Mouse (Mus musculus) embryo, embryonic 10 days (tissue): ENCODE measurements around the gene Rtn1.

ENCODE experiments used
- DNase-seq: peaks from one replicate; pipeline ENCODE4 v3.0.0-alpha.2; 2015; ENCODE audit warnings: low spot score

The Rtn1 gene

GRCm38 (mm10) chr12:72408954-72409353 is at the start of gene Rtn1:
Rtn1 (minus strand) TSS chr12:72409054.
- DNase-seq, result no peak

GRCm38 (mm10) chr12:72453941-72454340 is 45.1 kb upstream of the Rtn1 start:
- DNase-seq, result no peak

GRCm38 (mm10) chr12:72441839-72442576 is 33.2 kb upstream of the Rtn1 start, which contains the start of gene Lrrc9:
Lrrc9 (plus strand) TSS chr12:72441866.
- DNase-seq, result peak; percentile 96

- DNase-seq, result no peak
Observed at GRCm38 (mm10) chr12:72438961-72439480, 30.2 kb upstream of the Rtn1 start.

GRCm38 (mm10) chr12:72437676-72438341 is 29.0 kb upstream of the Rtn1 start:
- DNase-seq, result no peak

GRCm38 (mm10) chr12:72433241-72433865 is 24.5 kb upstream of the Rtn1 start:
- no peak for DNase-seq

GRCm38 (mm10) chr12:72432209-72432608 is 23.4 kb upstream of the Rtn1 start:
- no peak for DNase-seq

GRCm38 (mm10) chr12:72427722-72428126 is 18.9 kb upstream of the Rtn1 start:
- DNase-seq, result peak; percentile 84

- DNase-seq, result peak; percentile 67
Observed at GRCm38 (mm10) chr12:72422681-72423080, 13.8 kb upstream of the Rtn1 start.

- DNase-seq, result peak; percentile 58
Observed at GRCm38 (mm10) chr12:72417762-72418161, 8.9 kb upstream of the Rtn1 start.

- DNase-seq, result peak; percentile 66
Observed at GRCm38 (mm10) chr12:72408111-72408891, 553 bp downstream of the Rtn1 start.

GRCm38 (mm10) chr12:72407721-72408110 is 1.1 kb downstream of the Rtn1 start:
- DNase-seq, result peak; percentile 23

- DNase-seq, result no peak
Observed at GRCm38 (mm10) chr12:72407146-72407545, 1.7 kb downstream of the Rtn1 start.

- DNase-seq, result no peak
Observed at GRCm38 (mm10) chr12:72405031-72405430, 3.8 kb downstream of the Rtn1 start.

GRCm38 (mm10) chr12:72393046-72393805 is 15.6 kb downstream of the Rtn1 start:
- no peak for DNase-seq

- DNase-seq, result no peak
Observed at GRCm38 (mm10) chr12:72390346-72390745, 18.5 kb downstream of the Rtn1 start.

- DNase-seq, result no peak
Observed at GRCm38 (mm10) chr12:72389377-72390103, 19.3 kb downstream of the Rtn1 start.

GRCm38 (mm10) chr12:72388835-72389234 is 20.0 kb downstream of the Rtn1 start:
- DNase-seq, result no peak

- DNase-seq, result no peak
Observed at GRCm38 (mm10) chr12:72388135-72388534, 20.7 kb downstream of the Rtn1 start.

- DNase-seq, result no peak
Observed at GRCm38 (mm10) chr12:72376309-72376708, 32.5 kb downstream of the Rtn1 start.
